Mouse (Mus musculus): ENCODE measurements around the gene Timm22. TPM values are rescaled to one million over a fixed set of nuclear protein-coding genes. Genes with fewer than 3 reads are reported as not detected.

Gene Timm22
- polyA plus RNA-seq, 1 experiment from 2014 or later, result 110 TPM

GRCm38 (mm10) chr11:76370491-76370890 is 36.3 kb upstream of the Timm22 start:
- Histone ChIP-seq H3K27me3 (ENCODE audit: control insufficient read depth, insufficient read depth, low read length) (no peaks in the 10 kb centered on the region), H3K4me2 (replicated peaks) (no peak overlapping the region), H3K36me3 (replicated peaks; ENCODE audit: control insufficient read depth, insufficient read depth) (no peaks in the 10 kb centered on the region), H3K4me1 (replicated peaks; ENCODE audit: control insufficient read depth, insufficient read depth, low read length) (0 out of 2 replicates have a peak, but pooled peaks cover 16% of the 10 kb centered on the region), H3K4me3 (replicated peaks; ENCODE audit: low read length) (no peak overlapping the region), H3K9ac (no peak overlapping the region), H3K27ac (no peak overlapping the region), H3K9me3 (ENCODE audit: control insufficient read depth, low read length) (no peaks in the 10 kb centered on the region)
- DNase-seq (ENCODE audit: low spot score) (no peak), ATAC-seq (ENCODE audit: low FRiP score) (no peak)

- Histone ChIP-seq H3K4me2 (replicated peaks) (no peak overlapping the region), H3K27me3 (ENCODE audit: control insufficient read depth, insufficient read depth, low read length) (no peaks in the 10 kb centered on the region), H3K4me3 (replicated peaks; ENCODE audit: low read length) (no peak overlapping the region), H3K9ac (no peak overlapping the region), H3K9me3 (ENCODE audit: control insufficient read depth, low read length) (no peaks in the 10 kb centered on the region), H3K36me3 (replicated peaks; ENCODE audit: control insufficient read depth, insufficient read depth) (no peaks in the 10 kb centered on the region), H3K4me1 (replicated peaks; ENCODE audit: control insufficient read depth, insufficient read depth, low read length) (0 out of 2 replicates have a peak, but pooled peaks cover 16% of the 10 kb centered on the region), H3K27ac (peak overlapping the region; percentile 14; the same call in 1 of the 2 replicates)
- no peak for ATAC-seq (ENCODE audit: low FRiP score)
- no peak for DNase-seq (ENCODE audit: low spot score)
- 66% methylated on average over 2 of the region's 2 CpGs for WGBS
Measured at GRCm38 (mm10) chr11:76372120-76372519, 34.6 kb upstream of the Timm22 start.

GRCm38 (mm10) chr11:76372534-76372933 is 34.2 kb upstream of the Timm22 start:
- WGBS, result 49% methylated on average over 6 of the region's 6 CpGs
- ATAC-seq (ENCODE audit: low FRiP score) (no peak), DNase-seq (ENCODE audit: low spot score) (no peak)
- Histone ChIP-seq H3K27ac (peak overlapping the region; percentile 14; the same call in 1 of the 2 replicates), H3K4me3 (replicated peaks; ENCODE audit: low read length) (no peak overlapping the region), H3K36me3 (replicated peaks; ENCODE audit: control insufficient read depth, insufficient read depth) (no peaks in the 10 kb centered on the region), H3K9ac (no peak overlapping the region), H3K27me3 (ENCODE audit: control insufficient read depth, insufficient read depth, low read length) (no peaks in the 10 kb centered on the region), H3K9me3 (ENCODE audit: control insufficient read depth, low read length) (no peaks in the 10 kb centered on the region), H3K4me2 (replicated peaks) (no peak overlapping the region), H3K4me1 (replicated peaks; ENCODE audit: control insufficient read depth, insufficient read depth, low read length) (0 out of 2 replicates have a peak, but pooled peaks cover 16% of the 10 kb centered on the region)

- Histone ChIP-seq H3K4me2 (replicated peaks) (no peak overlapping the region), H3K4me3 (replicated peaks; ENCODE audit: low read length) (no peak overlapping the region), H3K9me3 (ENCODE audit: control insufficient read depth, low read length) (no peaks in the 10 kb centered on the region), H3K4me1 (replicated peaks; ENCODE audit: control insufficient read depth, insufficient read depth, low read length) (0 out of 2 replicates have a peak, but pooled peaks cover 16% of the 10 kb centered on the region), H3K9ac (no peak overlapping the region), H3K27ac (peak overlapping the region; percentile 16; the same call in 1 of the 2 replicates), H3K36me3 (replicated peaks; ENCODE audit: control insufficient read depth, insufficient read depth) (no peaks in the 10 kb centered on the region), H3K27me3 (ENCODE audit: control insufficient read depth, insufficient read depth, low read length) (no peaks in the 10 kb centered on the region)
- no peak for ATAC-seq (ENCODE audit: low FRiP score)
- no peak for DNase-seq (ENCODE audit: low spot score)
- 60% methylated on average over 17 of the region's 17 CpGs for WGBS
Measured at GRCm38 (mm10) chr11:76374491-76375185, 32.1 kb upstream of the Timm22 start.

- ATAC-seq (ENCODE audit: low FRiP score) (no peak), DNase-seq (ENCODE audit: low spot score) (no peak)
- H3K9me3 ChIP-seq (ENCODE audit: control insufficient read depth, low read length), result no peaks in the 10 kb centered on the region
- H3K4me2 ChIP-seq (replicated peaks), result no peak overlapping the region
- H3K27ac ChIP-seq, result no peak overlapping the region
- no peak overlapping the region for H3K4me3 ChIP-seq (replicated peaks; ENCODE audit: low read length)
- H3K27me3 ChIP-seq (ENCODE audit: control insufficient read depth, insufficient read depth, low read length), result no peaks in the 10 kb centered on the region
- H3K36me3 ChIP-seq (replicated peaks; ENCODE audit: control insufficient read depth, insufficient read depth), result no peaks in the 10 kb centered on the region
- 0 out of 2 replicates have a peak, but pooled peaks cover 16% of the 10 kb centered on the region for H3K4me1 ChIP-seq (replicated peaks; ENCODE audit: control insufficient read depth, insufficient read depth, low read length)
- H3K9ac ChIP-seq, result no peak overlapping the region
- WGBS, result 83% methylated on average over 3 of the region's 3 CpGs
Measured at GRCm38 (mm10) chr11:76376425-76376824, 30.3 kb upstream of the Timm22 start.

GRCm38 (mm10) chr11:76379921-76380544 is 26.7 kb upstream of the Timm22 start:
- Histone ChIP-seq H3K9ac (no peak overlapping the region), H3K27me3 (ENCODE audit: control insufficient read depth, insufficient read depth, low read length) (no peaks in the 10 kb centered on the region), H3K4me3 (replicated peaks; ENCODE audit: low read length) (no peak overlapping the region), H3K4me1 (replicated peaks; ENCODE audit: control insufficient read depth, insufficient read depth, low read length) (peaks cover 6% of the 10 kb centered on the region), H3K36me3 (replicated peaks; ENCODE audit: control insufficient read depth, insufficient read depth) (no peaks in the 10 kb centered on the region), H3K9me3 (ENCODE audit: control insufficient read depth, low read length) (no peaks in the 10 kb centered on the region), H3K4me2 (replicated peaks) (no peak overlapping the region), H3K27ac (no peak overlapping the region)
- DNase-seq (ENCODE audit: low spot score) (no peak), ATAC-seq (ENCODE audit: low FRiP score) (no peak)
- WGBS, result 41% methylated on average over 11 of the region's 11 CpGs

GRCm38 (mm10) chr11:76381201-76381885 is 25.4 kb upstream of the Timm22 start:
- ATAC-seq (ENCODE audit: low FRiP score) (no peak), DNase-seq (ENCODE audit: low spot score) (no peak)
- H3K27ac ChIP-seq, result no peak overlapping the region
- no peaks in the 10 kb centered on the region for H3K27me3 ChIP-seq (ENCODE audit: control insufficient read depth, insufficient read depth, low read length)
- 88% methylated on average over 15 of the region's 15 CpGs for WGBS
- H3K9ac ChIP-seq, result no peak overlapping the region
- no peak overlapping the region for H3K4me3 ChIP-seq (replicated peaks; ENCODE audit: low read length)
- H3K9me3 ChIP-seq (ENCODE audit: control insufficient read depth, low read length), result no peaks in the 10 kb centered on the region
- no peaks in the 10 kb centered on the region for H3K36me3 ChIP-seq (replicated peaks; ENCODE audit: control insufficient read depth, insufficient read depth)
- no peak overlapping the region for H3K4me2 ChIP-seq (replicated peaks)
- H3K4me1 ChIP-seq (replicated peaks; ENCODE audit: control insufficient read depth, insufficient read depth, low read length), result peaks cover 13% of the 10 kb centered on the region

- no peak for ATAC-seq (ENCODE audit: low FRiP score)
- Histone ChIP-seq H3K9me3 (ENCODE audit: control insufficient read depth, low read length) (no peaks in the 10 kb centered on the region), H3K4me1 (replicated peaks; ENCODE audit: control insufficient read depth, insufficient read depth, low read length) (peaks cover 13% of the 10 kb centered on the region), H3K27me3 (ENCODE audit: control insufficient read depth, insufficient read depth, low read length) (no peaks in the 10 kb centered on the region), H3K4me2 (replicated peaks) (no peak overlapping the region), H3K27ac (peak overlapping the region; percentile 29; the same call in 1 of the 2 replicates), H3K4me3 (replicated peaks; ENCODE audit: low read length) (no peak overlapping the region), H3K9ac (no peak overlapping the region), H3K36me3 (replicated peaks; ENCODE audit: control insufficient read depth, insufficient read depth) (no peaks in the 10 kb centered on the region)
- no peak for DNase-seq (ENCODE audit: low spot score)
- WGBS, result 26% methylated on average over 13 of the region's 13 CpGs
Measured at GRCm38 (mm10) chr11:76382711-76383324, 23.9 kb upstream of the Timm22 start.

- Histone ChIP-seq H3K27me3 (ENCODE audit: control insufficient read depth, insufficient read depth, low read length) (no peaks in the 10 kb centered on the region), H3K4me2 (replicated peaks) (no peak overlapping the region), H3K4me3 (replicated peaks; ENCODE audit: low read length) (no peak overlapping the region), H3K4me1 (replicated peaks; ENCODE audit: control insufficient read depth, insufficient read depth, low read length) (peaks cover 18% of the 10 kb centered on the region), H3K36me3 (replicated peaks; ENCODE audit: control insufficient read depth, insufficient read depth) (no peaks in the 10 kb centered on the region), H3K9ac (no peak overlapping the region), H3K9me3 (ENCODE audit: control insufficient read depth, low read length) (no peaks in the 10 kb centered on the region), H3K27ac (no peak overlapping the region)
- ATAC-seq (ENCODE audit: low FRiP score) (no peak), DNase-seq (ENCODE audit: low spot score) (no peak)
- 75% methylated on average over 5 of the region's 5 CpGs for WGBS
Measured at GRCm38 (mm10) chr11:76384307-76384706, 22.4 kb upstream of the Timm22 start.
